Mouse (Mus musculus) regulatory T cell (primary cell): ENCODE measurements around the gene Spop.

ENCODE experiments used
- in situ Hi-C: fragments of 300-600 bp; cut with MboI, MseI; formaldehyde crosslinking; loops from one replicate; pipeline ENCODE4 v1.15.1; 2025; ENCODE audit warnings: high pct_unique_total_duplicates

The Spop gene

GRCm38 (mm10) chr11:95415931-95416330 is 2.1 kb downstream of the Spop start:
- in situ Hi-C loops = no loop called here

- in situ Hi-C loops = no loop called here
Measured at GRCm38 (mm10) chr11:95417341-95417740, 3.5 kb downstream of the Spop start.

GRCm38 (mm10) chr11:95420880-95421435 is 7.1 kb downstream of the Spop start:
- in situ Hi-C loops = loop anchor here (5.0 kb wide), 1 partner anchor 34 kb away; no protein-coding TSS in a partner anchor

- in situ Hi-C loops = loop anchor here (5.0 kb wide), 1 partner anchor 36 kb away; no protein-coding TSS in a partner anchor
Measured at GRCm38 (mm10) chr11:95423505-95423904, 9.6 kb downstream of the Spop start.

- in situ Hi-C loops = no loop called here
Measured at GRCm38 (mm10) chr11:95431344-95431743, 17.5 kb downstream of the Spop start.

- in situ Hi-C loops = no loop called here
Measured at GRCm38 (mm10) chr11:95432194-95432593, 18.3 kb downstream of the Spop start.

- in situ Hi-C loops = no loop called here
Measured at GRCm38 (mm10) chr11:95445371-95445770, 31.5 kb downstream of the Spop start.

GRCm38 (mm10) chr11:95446580-95447305 is 32.9 kb downstream of the Spop start:
- in situ Hi-C loops = no loop called here

GRCm38 (mm10) chr11:95448346-95448745 is 34.5 kb downstream of the Spop start:
- in situ Hi-C loops = no loop called here

GRCm38 (mm10) chr11:95455331-95455730 is 41.5 kb downstream of the Spop start:
- in situ Hi-C loops = no loop called here

GRCm38 (mm10) chr11:95460872-95461271 is 47.0 kb downstream of the Spop start:
- in situ Hi-C loops = no loop called here

- in situ Hi-C loops = no loop called here
Measured at GRCm38 (mm10) chr11:95462168-95462567, 48.3 kb downstream of the Spop start.

GRCm38 (mm10) chr11:95467731-95468130 is 53.9 kb downstream of the Spop start:
- in situ Hi-C loops = no loop called here

- in situ Hi-C loops = no loop called here
Measured at GRCm38 (mm10) chr11:95472942-95473341, 59.1 kb downstream of the Spop start.

GRCm38 (mm10) chr11:95473456-95473855 is 59.6 kb downstream of the Spop start:
- in situ Hi-C loops = no loop called here

GRCm38 (mm10) chr11:95476323-95476722 is 62.4 kb downstream of the Spop start:
- in situ Hi-C loops = no loop called here

- in situ Hi-C loops = no loop called here
Measured at GRCm38 (mm10) chr11:95479458-95479857, 65.6 kb downstream of the Spop start.

- in situ Hi-C loops = no loop called here
Measured at GRCm38 (mm10) chr11:95480662-95481061, 66.8 kb downstream of the Spop start.

- in situ Hi-C loops = no loop called here
Measured at GRCm38 (mm10) chr11:95485634-95486033, 71.8 kb downstream of the Spop start.

GRCm38 (mm10) chr11:95487237-95487636 is 73.4 kb downstream of the Spop start:
- in situ Hi-C loops = no loop called here

GRCm38 (mm10) chr11:95490104-95490503 is 76.2 kb downstream of the Spop start:
- in situ Hi-C loops = no loop called here

GRCm38 (mm10) chr11:95492256-95492655 is 78.4 kb downstream of the Spop start:
- in situ Hi-C loops = no loop called here

- in situ Hi-C loops = no loop called here
Measured at GRCm38 (mm10) chr11:95493010-95493409, 79.1 kb downstream of the Spop start.
